Mouse (Mus musculus) spleen, adult 18-20 months (tissue): Measurements from ENCODE around the gene Rmi1.
"Not testable (repeated sequence)": the region's sequence is repeated elsewhere in the genome, so short reads cannot be mapped to it uniquely, and the experiment has no call there.

Source experiments
- DNase-seq, 2 experiments: peaks; one replicate each; pipeline ENCODE4 v3.0.0; 2022; ENCODE audit warnings: mixed read lengths in 2 of 2

Rmi1 gene

GRCm38 (mm10) chr13:58401135-58402002 lies 679 bp upstream of the Rmi1 start:
- DNase-seq: peak; percentile 72

- no peak for DNase-seq
These were observed 679 bp downstream of the Rmi1 start for GRCm38 (mm10) chr13:58402744-58403110.

- DNase-seq: not testable (repeated sequence)
These were observed 1.2 kb downstream of the Rmi1 start, which contains the start of gene Hnrnpk for GRCm38 (mm10) chr13:58403243-58403642. Hnrnpk (minus strand) TSS chr13:58403343.

- DNase-seq: no peak
These were observed 9.0 kb downstream of the Rmi1 start for GRCm38 (mm10) chr13:58411073-58411472.

GRCm38 (mm10) chr13:58415374-58415773 lies 13.3 kb downstream of the Rmi1 start:
- no peak for DNase-seq

- DNase-seq: no peak
These were observed 13.8 kb downstream of the Rmi1 start for GRCm38 (mm10) chr13:58415838-58416237.

- peak in 1 of 2 experiments; percentile 26 for DNase-seq
These were observed 16.6 kb downstream of the Rmi1 start for GRCm38 (mm10) chr13:58418656-58419055.

- no peak for DNase-seq
These were observed 17.2 kb downstream of the Rmi1 start for GRCm38 (mm10) chr13:58419266-58419665.

- no peak for DNase-seq
These were observed 19.0 kb downstream of the Rmi1 start for GRCm38 (mm10) chr13:58421026-58421425.

- DNase-seq: no peak
These were observed 20.2 kb downstream of the Rmi1 start for GRCm38 (mm10) chr13:58422242-58422641.

GRCm38 (mm10) chr13:58423061-58423660 lies 21.1 kb downstream of the Rmi1 start:
- DNase-seq: no peak

- no peak for DNase-seq
These were observed 37.7 kb downstream of the Rmi1 start for GRCm38 (mm10) chr13:58439716-58440115.

- no peak for DNase-seq
These were observed 41.3 kb downstream of the Rmi1 start for GRCm38 (mm10) chr13:58443326-58443725.

GRCm38 (mm10) chr13:58443787-58444186 lies 41.7 kb downstream of the Rmi1 start:
- DNase-seq: peak; percentile 45 to 73

GRCm38 (mm10) chr13:58446541-58446940 lies 44.5 kb downstream of the Rmi1 start:
- no peak for DNase-seq

- no peak for DNase-seq
These were observed 48.6 kb downstream of the Rmi1 start for GRCm38 (mm10) chr13:58450459-58451182.

GRCm38 (mm10) chr13:58452246-58452645 lies 50.2 kb downstream of the Rmi1 start:
- DNase-seq: no peak

GRCm38 (mm10) chr13:58452651-58453413 lies 50.8 kb downstream of the Rmi1 start:
- DNase-seq: peak; percentile 8 to 41

GRCm38 (mm10) chr13:58453541-58453940 lies 51.5 kb downstream of the Rmi1 start:
- peak; percentile 8 to 24 for DNase-seq

- no peak for DNase-seq
These were observed 54.5 kb downstream of the Rmi1 start for GRCm38 (mm10) chr13:58456547-58456946.

- DNase-seq: not testable (repeated sequence)
These were observed 56.8 kb downstream of the Rmi1 start for GRCm38 (mm10) chr13:58458811-58459210.
